Mouse (Mus musculus): Measurements from ENCODE around the gene Gm49510.

GRCm38 (mm10) chr15:78925129-78925528 is 25.7 kb downstream of the Gm49510 start:
- no peak for TF ChIP-seq CTCF (IDR thresholded peaks at IDR 0.05; ENCODE audit: extremely low read depth, insufficient read depth, low read length)
- TF ChIP-seq POLR2A (IDR thresholded peaks at IDR 0.05; ENCODE audit: extremely low read depth, insufficient read depth, low read length): no peak

Data from cortical plate, adult 2 months (tissue).